Mouse (Mus musculus): ENCODE data around the gene Myo6. TPM values are rescaled to one million over a fixed set of nuclear protein-coding genes. Genes with fewer than 3 reads are reported as not detected.
A peak's percentile ranks its signal among the peaks of the same experiment; 100 is the strongest.
"Not testable (repeated sequence)": the region's sequence is repeated elsewhere in the genome, so short reads cannot be mapped to it uniquely, and the experiment has no call there.

The Myo6 gene
- total and polyA plus RNA-seq, 3 experiments = 1.2 to 1.6 TPM; not detected in 1

DNA sequence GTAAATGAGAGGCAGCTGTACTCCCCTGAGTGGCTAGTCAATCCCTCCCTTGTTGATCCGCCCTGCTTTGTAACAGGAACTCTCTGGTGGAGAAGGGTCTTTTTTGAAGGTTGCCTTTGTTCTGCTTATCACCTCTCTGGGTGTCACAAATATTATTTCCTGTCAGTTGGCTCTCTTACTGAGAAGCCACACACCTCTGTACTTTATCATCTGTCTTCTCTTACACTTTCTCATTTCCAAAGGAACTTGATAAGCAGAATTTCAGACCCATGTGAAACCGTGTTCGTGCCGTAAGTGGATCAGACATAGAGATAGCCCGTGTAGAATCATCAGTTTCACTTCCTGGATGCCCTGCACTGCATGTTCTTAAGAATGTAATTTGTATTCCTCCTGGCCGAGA is 153.2 kb downstream of the Myo6 start (continued):
- TF ChIP-seq MEF2A (IDR thresholded peaks at IDR 0.05; ENCODE audit: extremely low read depth, insufficient replicate concordance, low read depth, low read length, poor library complexity, severe bottlenecking) (no peak), CTCF (IDR thresholded peaks at IDR 0.05 in 2 of 3, conservative IDR thresholded peaks at IDR 0.05 in 1 of 3; ENCODE audit: control insufficient read depth in 1 of 3, insufficient read depth in 1 of 3, low read depth in 2 of 3, low read length in 3 of 3, poor library complexity in 1 of 3, severe bottlenecking in 1 of 3) (no peak), ZNF384 (IDR thresholded peaks at IDR 0.05; ENCODE audit: low read depth, low read length) (no peak), POLR2AphosphoS5 (IDR thresholded peaks at IDR 0.05; ENCODE audit: borderline replicate concordance, low read depth, low read length) (no peak), USF2 (IDR thresholded peaks at IDR 0.05; ENCODE audit: borderline replicate concordance in 1 of 2, insufficient read depth in 1 of 2, low read depth in 1 of 2, low read length in 2 of 2) (no peak), GATA1 (IDR thresholded peaks at IDR 0.05; ENCODE audit: low read depth, low read length) (peak; percentile 84), BHLHE40 (IDR thresholded peaks at IDR 0.05; ENCODE audit: borderline replicate concordance, low read depth, low read length) (no peak), MYB (IDR thresholded peaks at IDR 0.05; ENCODE audit: low read depth, low read length) (peak; percentile 73; the same call in 1 of the 2 replicates), TCF12 (IDR thresholded peaks at IDR 0.05; ENCODE audit: low read depth, low read length) (peak; percentile 77), NRF1 (IDR thresholded peaks at IDR 0.05; ENCODE audit: insufficient read depth, low read depth, low read length, poor library complexity, severe bottlenecking) (no peak), HCFC1 (IDR thresholded peaks at IDR 0.05; ENCODE audit: low read depth, low read length) (no peak), ZMIZ1 (IDR thresholded peaks at IDR 0.05; ENCODE audit: low read depth, low read length) (no peak), E2F4 (IDR thresholded peaks at IDR 0.05; ENCODE audit: borderline replicate concordance, low read depth, low read length) (no peak), GABPA (IDR thresholded peaks at IDR 0.05; ENCODE audit: low read depth, low read length) (no peak), MAFK (IDR thresholded peaks at IDR 0.05; ENCODE audit: borderline replicate concordance, low read depth, low read length) (no peak), MAX (IDR thresholded peaks at IDR 0.05; ENCODE audit: low read length) (no peak), ZKSCAN1 (IDR thresholded peaks at IDR 0.05; ENCODE audit: low read depth, low read length) (no peak), RCOR1 (IDR thresholded peaks at IDR 0.05; ENCODE audit: low read depth, low read length) (0 out of 2 replicates have a peak, but pooled peaks have one; percentile 24), CHD2 (IDR thresholded peaks at IDR 0.05; ENCODE audit: low read length) (no peak)

DNA sequence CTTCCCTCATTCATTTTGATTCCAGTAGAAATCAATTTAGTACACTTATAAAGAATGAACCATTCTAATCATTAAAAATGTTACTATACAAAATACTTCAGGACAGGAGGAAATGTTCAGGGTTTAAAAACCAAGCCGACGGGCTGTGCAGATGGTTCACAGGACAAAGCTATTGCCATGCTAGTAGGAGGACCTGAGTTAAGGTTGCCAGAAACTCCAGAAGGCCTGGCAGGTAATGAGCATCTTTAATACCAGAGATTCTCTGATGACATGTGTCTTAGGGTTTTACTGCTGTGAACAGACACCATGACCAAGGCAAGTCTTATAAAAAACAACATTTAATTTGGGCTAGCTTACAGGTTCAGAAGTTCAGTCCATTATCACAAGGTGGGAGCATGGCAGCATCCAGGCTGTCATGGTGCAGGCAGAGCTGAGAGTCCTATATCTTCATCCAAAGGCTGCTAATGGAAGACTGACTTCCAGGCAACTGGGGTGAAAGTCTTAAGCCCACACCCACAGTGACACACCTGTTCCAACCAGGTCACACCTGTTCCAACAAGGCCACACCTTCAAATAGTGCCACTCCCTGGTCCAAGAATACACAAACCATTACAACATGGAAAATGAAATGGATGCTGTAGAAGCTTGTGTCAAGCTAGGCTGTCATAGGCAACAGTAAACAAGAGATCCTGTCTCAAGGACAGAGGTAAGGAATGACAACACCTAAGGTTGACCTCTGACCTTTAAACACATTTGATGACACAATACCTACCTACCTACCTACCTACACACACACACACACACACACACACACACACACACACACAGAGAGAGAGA is 156.4 kb downstream of the Myo6 start:
- H3K9ac ChIP-seq (ENCODE audit: control insufficient read depth, low read depth, low read length, poor library complexity, severe bottlenecking); DNase-seq (ENCODE audit: low read depth, low spot score); H3K4me1 ChIP-seq (ENCODE audit: control insufficient read depth in 1 of 2, insufficient read depth in 2 of 2, low read length in 2 of 2); H3K4me3 ChIP-seq (ENCODE audit: control insufficient read depth in 1 of 2, insufficient read depth in 1 of 2, low read depth in 2 of 2, low read length in 2 of 2); H3K9me3 ChIP-seq (replicated peaks; ENCODE audit: insufficient read depth, low read length); H3K27me3 ChIP-seq (ENCODE audit: control insufficient read depth in 1 of 2, insufficient read depth in 2 of 2, low read length in 2 of 2); H3K79me2 ChIP-seq (ENCODE audit: control insufficient read depth, insufficient read depth, low read length, poor library complexity); H3K36me3 ChIP-seq (ENCODE audit: control insufficient read depth in 1 of 2, insufficient read depth in 2 of 2, low read length in 2 of 2): not testable (repeated sequence)
- H3K27ac ChIP-seq (ENCODE audit: control insufficient read depth, low read depth, low read length) = peak overlapping the region; percentile 77

All from MEL (cell line).